Mouse (Mus musculus) left cerebral cortex, postnatal 14 days (tissue): Measurements from ENCODE around the gene Gm15737. TPM values are rescaled to one million over a fixed set of nuclear protein-coding genes. Genes with fewer than 3 reads are reported as not detected.

ENCODE experiments used
- total RNA-seq, 2 experiments: library from RNA; stranded (reverse); gene quantifications; 2 replicates each; pipeline ENCODE4 v1.2.3; 2021

The Gm15737 gene
- total RNA-seq, 2 experiments from 2014 or later = not detected

Other genes with a start within 250 kb of the Gm15737 start
- 100 to 1,000 TPM; 184 to 211 TPM for gene Prickle2, start 163.2 kb upstream of the Gm15737 start, total RNA-seq
- gene A730049H05Rik, start 52.9 kb upstream of the Gm15737 start, total RNA-seq = not detected
- 1 to 10 TPM; 4.9 TPM for gene Adamts9, start 74.1 kb downstream of the Gm15737 start, total RNA-seq